ENCODE assay signal across 24 mouse cellular contexts in the genomic region with DNA sequence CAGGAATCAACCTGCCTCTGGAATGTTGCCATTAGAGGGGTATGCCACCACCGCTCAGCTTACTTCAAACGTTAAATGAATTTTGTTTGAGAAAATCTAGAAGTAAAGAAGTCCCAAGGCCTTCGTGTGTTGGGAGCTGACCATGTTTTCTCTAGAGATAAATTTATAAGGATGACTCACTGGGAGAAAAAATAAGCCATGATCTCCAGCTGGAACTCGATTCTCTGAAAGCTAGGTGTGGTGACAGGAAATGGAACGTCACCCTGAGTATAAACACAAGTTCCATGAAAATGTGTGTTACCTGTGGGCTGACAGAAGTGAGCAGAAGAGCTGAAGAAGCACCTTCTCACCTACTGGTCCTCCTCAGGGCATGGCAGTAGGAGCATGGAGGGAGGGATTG. TPM values are rescaled to one million over a fixed set of nuclear protein-coding genes. Genes with fewer than 3 reads are reported as not detected.
DNase-seq lines count a peak whose midpoint lies in the region; ATAC-seq and TF ChIP-seq lines count a peak whose summit lies in the region.
"Had no signal": no experiment of that assay in that cellular context is flagged by ENCODE, and none has a peak within 500 bp of the region (broad histone marks: within the 10 kb centered on the region; RNA-seq: fewer than 3 reads in every experiment).

No protein-coding gene starts in this region.

- H3K4me2 ChIP-seq in embryonic facial prominence, embryonic 12.5 days (replicated peaks): no peak overlapping the region
- no peak overlapping the region for H3K4me2 ChIP-seq in heart, embryonic 16.5 days (ENCODE audit: low read depth, low read length)
- H3K4me2 ChIP-seq in lung, embryonic 14.5 days: no peak overlapping the region
- H3K4me2 ChIP-seq: forebrain, embryonic 15.5 days; hindbrain, embryonic 15.5 days; limb, embryonic 13.5 days; liver, embryonic 15.5 days had no signal

- TF ChIP-seq CTCF in lung, embryonic 14.5 days (IDR thresholded peaks at IDR 0.05; ENCODE audit: low read depth): no peak
- TF ChIP-seq CTCF in small intestine, adult 2 months (IDR thresholded peaks at IDR 0.05; ENCODE audit: extremely low read depth, insufficient read length, insufficient replicate concordance, low read depth, low read length): no peak

- no peaks in the 10 kb centered on the region for H3K36me3 ChIP-seq in embryonic facial prominence, embryonic 12.5 days
- H3K36me3 ChIP-seq in embryonic facial prominence, embryonic 10.5 days (replicated peaks): no peaks in the 10 kb centered on the region
- H3K36me3 ChIP-seq in heart, embryonic 16.5 days (ENCODE audit: control insufficient read depth, insufficient read depth): no peaks in the 10 kb centered on the region
- no peaks in the 10 kb centered on the region for H3K36me3 ChIP-seq in lung, embryonic 14.5 days (ENCODE audit: insufficient read depth)
- H3K36me3 ChIP-seq in small intestine, adult 2 months (ENCODE audit: control insufficient read depth, insufficient read depth, low read length): no peaks in the 10 kb centered on the region
- H3K36me3 ChIP-seq: forebrain, embryonic 15.5 days; hindbrain, embryonic 15.5 days; limb, embryonic 13.5 days; liver, embryonic 15.5 days had no signal

- ATAC-seq in embryonic facial prominence, embryonic 12.5 days (ENCODE audit: insufficient number of reproducible peaks, insufficient read depth, low FRiP score, low TSS enrichment): no peak
- no peak for ATAC-seq in heart, embryonic 16.5 days (replicated peaks; ENCODE audit: extremely low read depth, insufficient read depth, low FRiP score)
- no peak for ATAC-seq in lung, embryonic 14.5 days (ENCODE audit: insufficient read depth)
- ATAC-seq: forebrain, embryonic 15.5 days had no signal

- H3K4me3 ChIP-seq in embryonic facial prominence, embryonic 12.5 days: no peak overlapping the region
- H3K4me3 ChIP-seq in embryonic facial prominence, embryonic 10.5 days: no peak overlapping the region
- H3K4me3 ChIP-seq in heart, embryonic 16.5 days (ENCODE audit: low read length): no peak overlapping the region
- no peak overlapping the region for H3K4me3 ChIP-seq in lung, embryonic 14.5 days (ENCODE audit: low read depth, low read length)
- H3K4me3 ChIP-seq in small intestine, adult 2 months (ENCODE audit: low read depth, low read length): no peak overlapping the region
- H3K4me3 ChIP-seq: forebrain, embryonic 15.5 days; hindbrain, embryonic 15.5 days; layer of hippocampus, adult 2 months; limb, embryonic 13.5 days; liver, embryonic 15.5 days had no signal

- no peak overlapping the region for H3K9ac ChIP-seq in embryonic facial prominence, embryonic 12.5 days
- H3K9ac ChIP-seq in heart, embryonic 16.5 days (ENCODE audit: low read length): no peak overlapping the region
- H3K9ac ChIP-seq in lung, embryonic 14.5 days: no peak overlapping the region
- H3K9ac ChIP-seq: forebrain, embryonic 15.5 days; hindbrain, embryonic 15.5 days; limb, embryonic 13.5 days; liver, embryonic 15.5 days had no signal

- 0 out of 2 replicates have a peak overlapping the region, but pooled peaks have one; percentile 92 for H3K27ac ChIP-seq in embryonic facial prominence, embryonic 12.5 days
- H3K27ac ChIP-seq in embryonic facial prominence, embryonic 10.5 days (replicated peaks): no peak overlapping the region
- peak overlapping the region; percentile 90; the same call in 1 of the 2 replicates for H3K27ac ChIP-seq in heart, embryonic 16.5 days (ENCODE audit: low read length)
- peak overlapping the region; percentile 48; the same call in 1 of the 2 replicates for H3K27ac ChIP-seq in lung, embryonic 14.5 days (ENCODE audit: low read depth)
- peak overlapping the region; percentile 35 for H3K27ac ChIP-seq in small intestine, adult 2 months (ENCODE audit: insufficient read depth, low read depth, low read length)
- H3K27ac ChIP-seq: forebrain, embryonic 15.5 days; hindbrain, embryonic 15.5 days; liver, embryonic 15.5 days had no signal

- no peak for DNase-seq in embryonic facial prominence, embryonic 10.5 days (ENCODE audit: low spot score)
- DNase-seq in heart, adult 18-20 months: no peak
- DNase-seq in lung, embryonic 14.5 days: no peak
- DNase-seq in lung, postnatal 36 days: no peak
- DNase-seq in thymus, postnatal 4 days: no peak
- DNase-seq: adrenal gland, adult 2 months; cerebellum, adult 18-20 months; cerebellum, postnatal 36 days; kidney, adult 9 months; midbrain, embryonic 14.5 days; thymus, postnatal 36 days had no signal

- H3K9me3 ChIP-seq in embryonic facial prominence, embryonic 12.5 days: no peaks in the 10 kb centered on the region
- H3K9me3 ChIP-seq in embryonic facial prominence, embryonic 10.5 days: no peaks in the 10 kb centered on the region
- no peaks in the 10 kb centered on the region for H3K9me3 ChIP-seq in heart, embryonic 16.5 days (replicated peaks; ENCODE audit: control insufficient read depth, low read length)
- H3K9me3 ChIP-seq in lung, embryonic 14.5 days (ENCODE audit: low read depth, low read length): no peaks in the 10 kb centered on the region
- H3K9me3 ChIP-seq: forebrain, embryonic 15.5 days; hindbrain, embryonic 15.5 days; limb, embryonic 13.5 days; liver, embryonic 15.5 days had no signal

- 89% methylated on average over 5 of the region's 5 CpGs for WGBS in embryonic facial prominence, embryonic 12.5 days
- 84% methylated on average over 5 of the region's 5 CpGs for WGBS in embryonic facial prominence, embryonic 10.5 days
- 54% methylated on average over 5 of the region's 5 CpGs for WGBS in heart, embryonic 16.5 days
- 60% methylated on average over 5 of the region's 5 CpGs for WGBS in lung, embryonic 14.5 days
- 61% methylated on average over 5 of the region's 5 CpGs for WGBS in small intestine, adult 2 months

- TF ChIP-seq POLR2A in small intestine, adult 2 months (IDR thresholded peaks at IDR 0.05; ENCODE audit: low read depth, low read length): no peak

- H3K4me1 ChIP-seq in embryonic facial prominence, embryonic 12.5 days: peaks cover 42% of the 10 kb centered on the region
- H3K4me1 ChIP-seq in embryonic facial prominence, embryonic 10.5 days: peaks cover 59% of the 10 kb centered on the region
- peaks cover 62% of the 10 kb centered on the region for H3K4me1 ChIP-seq in heart, embryonic 16.5 days (ENCODE audit: control insufficient read depth, insufficient read depth, low read length)
- peaks cover 22% of the 10 kb centered on the region for H3K4me1 ChIP-seq in lung, embryonic 14.5 days (ENCODE audit: insufficient read depth)
- H3K4me1 ChIP-seq in small intestine, adult 2 months (ENCODE audit: control insufficient read depth, insufficient read depth, insufficient read length, low read length): peaks cover 12% of the 10 kb centered on the region

- H3K27me3 ChIP-seq in embryonic facial prominence, embryonic 12.5 days: no peaks in the 10 kb centered on the region
- no peaks in the 10 kb centered on the region for H3K27me3 ChIP-seq in embryonic facial prominence, embryonic 10.5 days (replicated peaks; ENCODE audit: low read depth, poor library complexity, severe bottlenecking)
- no peaks in the 10 kb centered on the region for H3K27me3 ChIP-seq in heart, embryonic 16.5 days (ENCODE audit: control insufficient read depth, insufficient read depth, low read length)
- no peaks in the 10 kb centered on the region for H3K27me3 ChIP-seq in lung, embryonic 14.5 days (ENCODE audit: insufficient read depth, low read length)
- no peaks in the 10 kb centered on the region for H3K27me3 ChIP-seq in small intestine, adult 2 months (ENCODE audit: control insufficient read depth, insufficient read depth, low read length)
- H3K27me3 ChIP-seq: CH12.LX; forebrain, embryonic 15.5 days; hindbrain, embryonic 15.5 days; limb, embryonic 13.5 days; liver, embryonic 15.5 days had no signal

RNA-seq across cellular contexts. Expression of gene C87436, which starts 38.8 kb away (rescaled TPM):
- 27.0 and 30.3 TPM in 2 replicates for polyA plus RNA-seq in embryonic facial prominence, embryonic 12.5 days (2016; fragmentation: Nextera tagmentation; extraction: Ambion mirVana)
- 22.6 and 25.1 TPM in 2 replicates for polyA plus RNA-seq in embryonic facial prominence, embryonic 10.5 days (2016; fragmentation: Nextera tagmentation; extraction: Ambion mirVana)
- 18.5 and 20.1 TPM in 2 replicates for polyA plus RNA-seq in heart, embryonic 16.5 days (2015; fragmentation: Nextera tagmentation; extraction: Ambion mirVana)
- total RNA-seq in heart, adult 18-20 months (2021): 10 to 100 TPM in 1 of 2 experiments, 1 to 10 TPM in 1; 8.4 to 10.4 TPM
- polyA plus RNA-seq in lung, embryonic 14.5 days (2014; fragmentation: Nextera tagmentation; extraction: Ambion mirVana): 22.2 and 24.3 TPM in 2 replicates
- 2.4 and 4.1 TPM in 2 replicates for polyA plus RNA-seq in small intestine, adult 2 months (2012; rRNA removed)

RNA-seq across cellular contexts. Expression of gene Pcbp1, which starts 49.2 kb away (rescaled TPM):
- polyA plus RNA-seq in embryonic facial prominence, embryonic 12.5 days (2016; fragmentation: Nextera tagmentation; extraction: Ambion mirVana): 537 and 549 TPM in 2 replicates
- 560 and 592 TPM in 2 replicates for polyA plus RNA-seq in embryonic facial prominence, embryonic 10.5 days (2016; fragmentation: Nextera tagmentation; extraction: Ambion mirVana)
- 149 and 264 TPM in 2 replicates for polyA plus RNA-seq in heart, embryonic 16.5 days (2015; fragmentation: Nextera tagmentation; extraction: Ambion mirVana)
- 100 to 1,000 TPM; 142 to 150 TPM for total RNA-seq in heart, adult 18-20 months (2021)
- polyA plus RNA-seq in lung, embryonic 14.5 days (2014; fragmentation: Nextera tagmentation; extraction: Ambion mirVana): 552 and 588 TPM in 2 replicates
- polyA plus RNA-seq in small intestine, adult 2 months (2012; rRNA removed): 244 and 314 TPM in 2 replicates

RNA-seq across cellular contexts. Expression of gene Gm44790, which starts 50.5 kb away (rescaled TPM):
- polyA plus RNA-seq in embryonic facial prominence, embryonic 12.5 days (2016; fragmentation: Nextera tagmentation; extraction: Ambion mirVana): not detected in 2 replicates
- polyA plus RNA-seq in embryonic facial prominence, embryonic 10.5 days (2016; fragmentation: Nextera tagmentation; extraction: Ambion mirVana): 0.69 and 2.5 TPM in 2 replicates
- polyA plus RNA-seq in heart, embryonic 16.5 days (2015; fragmentation: Nextera tagmentation; extraction: Ambion mirVana): 0.46 and 0.47 TPM in 2 replicates
- total RNA-seq in heart, adult 18-20 months (2021): not detected
- 0.72 TPM in 1 of 2 replicates, not detected in the other for polyA plus RNA-seq in lung, embryonic 14.5 days (2014; fragmentation: Nextera tagmentation; extraction: Ambion mirVana)
- 6.5 and 9.2 TPM in 2 replicates for polyA plus RNA-seq in small intestine, adult 2 months (2012; rRNA removed)
- total RNA-seq: CH12.LX; layer of hippocampus, adult 2 months; megakaryocyte, adult 5-6 weeks; neutrophil, adult 5-6 weeks had no signal
- polyA plus RNA-seq: embryonic facial prominence, embryonic 11.5 days; forebrain, embryonic 15.5 days; heart, embryonic 14.5 days; limb, embryonic 13.5 days; liver, embryonic 15.5 days; midbrain, embryonic 14.5 days had no signal
